Mouse (Mus musculus) macrophage (primary cell): Measurements from ENCODE around the gene Hes3. TPM values are rescaled to one million over a fixed set of nuclear protein-coding genes. Genes with fewer than 3 reads are reported as not detected.

ENCODE experiments used
- H3K27ac ChIP-seq: fragments of 350-480 bp; formaldehyde crosslinking; 2 replicates; pipeline ENCODE4 v1.9.0; 2021
- H3K36me3 ChIP-seq: fragments of 350-480 bp; formaldehyde crosslinking; 2 replicates; pipeline ENCODE4 v1.9.0; 2021; ENCODE audit errors: inconsistent target
- H3K4me3 ChIP-seq: fragments of 350-480 bp; formaldehyde crosslinking; 2 replicates; pipeline ENCODE4 v1.9.0; 2021; ENCODE audit errors: inconsistent target
- H3K79me2 ChIP-seq: fragments of 350-480 bp; formaldehyde crosslinking; 2 replicates; pipeline ENCODE4 v1.9.0; 2021; ENCODE audit errors: inconsistent target
- WGBS: methylation state at CpG from one replicate; pipeline ENCODE4 v1.1.7; 2026; ENCODE audit warnings: inconsistent platforms; ENCODE audit not compliant: missing documents; 5-methylcytosine and 5-hydroxymethylcytosine counted together
- polyA plus RNA-seq: library from polyadenylated mRNA; stranded (reverse); fragments of 250-400 nt; gene quantifications from 3 replicates; pipeline ENCODE4 v1.2.4, GENCODE M21; 2018; ENCODE audit warnings: inconsistent platforms

Gene Hes3
- polyA plus RNA-seq, 1 experiment from 2014 or later, result not detected

- H3K79me2 ChIP-seq, result no peaks in the 10 kb centered on the region
- H3K36me3 ChIP-seq, result no peaks in the 10 kb centered on the region
- no peak within 1 kb of the TSS for H3K4me3 ChIP-seq
- WGBS, result 7% methylated on average over 26 of the region's 26 CpGs
- H3K27ac ChIP-seq, result no peak within 1 kb of the TSS
Observed at GRCm38 (mm10) chr4:152318517-152319234, 27.2 kb upstream of the Hes3 start, which contains the start of gene Rnf207. Rnf207 (minus strand) TSS chr4:152318993.

GRCm38 (mm10) chr4:152317631-152318033 lies 26.2 kb upstream of the Hes3 start:
- Histone ChIP-seq H3K4me3 (no peak overlapping the region), H3K79me2 (no peaks in the 10 kb centered on the region), H3K27ac (no peak overlapping the region), H3K36me3 (no peaks in the 10 kb centered on the region)
- WGBS, result 97% methylated on average over 3 of the region's 6 CpGs

- no peaks in the 10 kb centered on the region for H3K79me2 ChIP-seq
- H3K36me3 ChIP-seq, result no peaks in the 10 kb centered on the region
- 2% methylated on average over 43 of the region's 43 CpGs for WGBS
- no peak overlapping the region for H3K27ac ChIP-seq
- no peak overlapping the region for H3K4me3 ChIP-seq
Observed at GRCm38 (mm10) chr4:152315498-152316213, 24.2 kb upstream of the Hes3 start.

GRCm38 (mm10) chr4:152313934-152314333 lies 22.5 kb upstream of the Hes3 start:
- no peaks in the 10 kb centered on the region for H3K79me2 ChIP-seq
- no peak overlapping the region for H3K27ac ChIP-seq
- no peak overlapping the region for H3K4me3 ChIP-seq
- no peaks in the 10 kb centered on the region for H3K36me3 ChIP-seq

GRCm38 (mm10) chr4:152313211-152313632 lies 21.8 kb upstream of the Hes3 start:
- H3K36me3 ChIP-seq, result no peaks in the 10 kb centered on the region
- H3K79me2 ChIP-seq, result no peaks in the 10 kb centered on the region
- WGBS, result 1% methylated on average over 29 of the region's 29 CpGs
- H3K4me3 ChIP-seq, result no peak overlapping the region
- H3K27ac ChIP-seq, result no peak overlapping the region

- Histone ChIP-seq H3K36me3 (no peaks in the 10 kb centered on the region), H3K27ac (no peak overlapping the region), H3K4me3 (no peak overlapping the region), H3K79me2 (no peaks in the 10 kb centered on the region)
- 20% methylated on average over 14 of the region's 14 CpGs for WGBS
Observed at GRCm38 (mm10) chr4:152312186-152312585, 20.7 kb upstream of the Hes3 start.

- Histone ChIP-seq H3K36me3 (peaks cover 16% of the 10 kb centered on the region), H3K4me3 (no peak overlapping the region), H3K79me2 (no peaks in the 10 kb centered on the region), H3K27ac (no peak overlapping the region)
- WGBS, result 92% methylated on average over 8 of the region's 9 CpGs
Observed at GRCm38 (mm10) chr4:152307542-152307941, 16.1 kb upstream of the Hes3 start.

- no peak overlapping the region for H3K27ac ChIP-seq
- 90% methylated on average over 6 of the region's 6 CpGs for WGBS
- H3K79me2 ChIP-seq, result no peaks in the 10 kb centered on the region
- H3K36me3 ChIP-seq, result peaks cover 17% of the 10 kb centered on the region
- no peak overlapping the region for H3K4me3 ChIP-seq
Observed at GRCm38 (mm10) chr4:152305991-152306390, 14.5 kb upstream of the Hes3 start.

GRCm38 (mm10) chr4:152304685-152305084 lies 13.2 kb upstream of the Hes3 start:
- no peak overlapping the region for H3K4me3 ChIP-seq
- H3K36me3 ChIP-seq, result peaks cover 22% of the 10 kb centered on the region
- WGBS, result 93% methylated on average over 6 of the region's 6 CpGs
- no peak overlapping the region for H3K27ac ChIP-seq
- no peaks in the 10 kb centered on the region for H3K79me2 ChIP-seq

- 97% methylated on average over 10 of the region's 10 CpGs for WGBS
- H3K36me3 ChIP-seq, result peaks cover 22% of the 10 kb centered on the region
- H3K4me3 ChIP-seq, result no peak overlapping the region
- peaks cover 10% of the 10 kb centered on the region; the same call in 1 of the 2 replicates for H3K79me2 ChIP-seq
- no peak overlapping the region for H3K27ac ChIP-seq
Observed at GRCm38 (mm10) chr4:152303172-152303571, 11.7 kb upstream of the Hes3 start.

GRCm38 (mm10) chr4:152302012-152302411 lies 10.6 kb upstream of the Hes3 start:
- peaks cover 16% of the 10 kb centered on the region; the same call in 1 of the 2 replicates for H3K79me2 ChIP-seq
- WGBS, result 91% methylated on average over 11 of the region's 11 CpGs
- no peak overlapping the region for H3K4me3 ChIP-seq
- no peak overlapping the region for H3K27ac ChIP-seq
- peaks cover 22% of the 10 kb centered on the region for H3K36me3 ChIP-seq

GRCm38 (mm10) chr4:152300375-152300774 lies 8.9 kb upstream of the Hes3 start:
- WGBS, result 93% methylated on average over 8 of the region's 8 CpGs
- Histone ChIP-seq H3K36me3 (peaks cover 22% of the 10 kb centered on the region), H3K79me2 (peaks cover 16% of the 10 kb centered on the region; the same call in 1 of the 2 replicates), H3K27ac (no peak overlapping the region), H3K4me3 (no peak overlapping the region)

GRCm38 (mm10) chr4:152298836-152299235 lies 7.4 kb upstream of the Hes3 start:
- Histone ChIP-seq H3K79me2 (peaks cover 16% of the 10 kb centered on the region; the same call in 1 of the 2 replicates), H3K27ac (no peak overlapping the region), H3K36me3 (peaks cover 18% of the 10 kb centered on the region), H3K4me3 (no peak overlapping the region)
- WGBS, result 94% methylated on average over 12 of the region's 14 CpGs

GRCm38 (mm10) chr4:152296874-152297861 lies 5.7 kb upstream of the Hes3 start, which contains the start of gene Icmt:
Icmt (plus strand) TSS chr4:152297227.
- Histone ChIP-seq H3K36me3 (peaks cover 4% of the 10 kb centered on the region; the same call in 1 of the 2 replicates), H3K79me2 (peaks cover 16% of the 10 kb centered on the region; the same call in 1 of the 2 replicates), H3K4me3 (peak within 1 kb of the TSS; percentile 52), H3K27ac (peak within 1 kb of the TSS; percentile 39; the same call in 1 of the 2 replicates)
- under 1% methylated on average over 104 of the region's 119 CpGs for WGBS
